Mouse (Mus musculus): ENCODE measurements around the gene Fndc3a.

Fndc3a gene

DNA sequence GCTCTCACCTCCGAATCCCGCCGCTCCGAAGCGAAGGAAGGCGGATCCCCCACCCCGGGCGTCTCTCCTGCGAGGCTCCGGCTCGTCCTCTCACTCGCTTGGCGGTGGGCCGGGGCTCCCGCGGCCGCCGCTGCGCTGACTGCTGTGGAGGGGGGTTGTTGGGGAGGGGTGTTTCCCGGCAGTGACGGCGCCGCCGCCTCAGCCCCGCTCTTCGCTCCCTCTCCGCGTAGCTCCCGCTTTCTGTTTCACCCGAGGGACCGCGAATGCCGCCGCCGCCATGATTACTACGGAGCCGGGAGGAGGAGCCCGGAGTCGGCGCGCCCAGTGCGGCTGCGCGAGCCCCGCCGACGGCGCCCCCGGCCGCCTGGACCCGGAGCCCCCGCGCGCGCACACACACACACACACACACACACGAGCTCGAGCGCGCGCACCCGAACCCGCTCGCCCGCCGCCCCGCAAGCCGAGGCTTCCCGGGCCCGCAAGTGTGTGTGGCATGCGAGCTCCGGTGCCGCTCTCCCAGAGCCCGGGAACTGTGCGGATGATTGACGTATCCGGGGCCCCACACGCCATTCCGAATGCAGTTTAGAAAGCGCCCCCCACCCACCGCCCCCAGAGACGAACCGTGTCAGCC is at the start of gene Fndc3a:
TSS of gene Fndc3a (minus strand) at position 294 of the 631 bp plus-strand sequence.
- peak; percentile 78 for DNase-seq (ENCODE audit: low spot score)

DNA sequence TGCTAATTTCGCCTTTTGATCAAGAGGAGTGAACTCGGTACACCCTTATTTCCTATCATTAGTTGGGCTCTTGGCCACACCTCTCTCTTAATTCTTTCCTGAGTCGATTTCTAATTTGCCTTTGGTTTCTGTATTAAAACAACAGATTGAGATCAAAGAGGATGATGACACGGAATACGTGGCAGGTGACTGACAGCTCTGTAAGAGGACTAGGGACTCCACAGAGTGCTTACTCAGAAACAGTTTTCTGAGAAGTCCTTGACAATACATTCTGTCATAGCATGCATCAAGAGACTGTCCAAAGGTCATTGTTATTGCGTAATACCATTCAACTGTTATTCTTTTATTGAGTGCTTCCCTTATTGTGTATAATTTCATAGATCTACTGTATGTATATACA is 43.1 kb upstream of the Fndc3a start:
- DNase-seq (ENCODE audit: low spot score): no peak

DNA sequence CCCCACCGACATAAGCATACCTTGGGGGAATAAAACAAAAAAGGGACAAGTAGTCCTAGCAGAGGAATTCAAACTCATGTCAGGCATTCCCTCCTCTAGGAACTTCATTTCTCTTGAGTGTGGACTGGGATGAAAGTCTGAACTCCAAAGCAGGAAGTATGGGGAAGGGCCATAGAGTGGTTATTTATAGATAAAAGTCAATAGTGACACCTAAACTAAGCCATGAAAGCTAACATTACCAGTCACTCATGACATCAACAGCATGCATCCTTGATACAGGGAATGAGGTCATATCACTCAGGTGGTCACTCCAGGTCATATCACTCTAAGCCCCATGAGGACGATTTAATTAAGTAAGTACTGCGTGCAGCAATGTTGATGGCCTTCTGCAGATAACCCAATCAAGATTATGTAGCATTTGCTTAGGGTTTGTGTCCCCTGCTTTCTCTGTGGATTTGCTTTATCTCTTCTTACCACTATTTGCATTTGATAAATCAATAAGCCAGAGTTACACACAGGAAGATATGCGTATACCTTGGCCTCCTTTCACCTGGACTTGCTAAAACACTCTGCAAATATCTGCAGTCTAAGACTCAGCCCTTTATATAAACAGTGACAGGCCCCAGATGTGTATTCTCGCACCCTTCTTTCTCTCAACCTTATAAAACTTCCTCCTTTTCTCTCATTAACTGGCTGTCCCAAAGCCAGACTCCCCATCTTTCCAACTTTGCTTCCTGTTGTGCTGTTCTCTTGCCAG is 40.8 kb upstream of the Fndc3a start:
- DNase-seq (ENCODE audit: low spot score): no peak

DNA sequence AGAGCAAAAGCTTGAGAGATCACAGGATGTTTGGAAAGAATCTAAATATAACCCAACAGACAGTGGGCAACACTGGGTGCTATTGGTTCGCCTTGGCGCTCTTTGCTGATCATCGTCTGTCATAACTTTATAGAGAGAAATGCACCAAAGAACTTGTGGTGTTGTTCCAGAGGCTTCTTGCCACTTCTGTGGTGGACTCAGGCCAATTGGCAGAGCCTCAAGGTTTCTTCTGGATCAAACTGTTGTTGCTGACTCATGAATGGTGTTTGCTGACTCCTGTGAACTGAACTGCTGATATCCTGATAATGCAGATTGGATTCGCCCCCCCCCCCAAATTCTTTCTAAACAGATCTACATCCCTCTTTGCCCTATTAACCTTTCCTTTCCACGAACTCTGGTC is 38.5 kb upstream of the Fndc3a start:
- DNase-seq (ENCODE audit: low spot score): no peak

DNA sequence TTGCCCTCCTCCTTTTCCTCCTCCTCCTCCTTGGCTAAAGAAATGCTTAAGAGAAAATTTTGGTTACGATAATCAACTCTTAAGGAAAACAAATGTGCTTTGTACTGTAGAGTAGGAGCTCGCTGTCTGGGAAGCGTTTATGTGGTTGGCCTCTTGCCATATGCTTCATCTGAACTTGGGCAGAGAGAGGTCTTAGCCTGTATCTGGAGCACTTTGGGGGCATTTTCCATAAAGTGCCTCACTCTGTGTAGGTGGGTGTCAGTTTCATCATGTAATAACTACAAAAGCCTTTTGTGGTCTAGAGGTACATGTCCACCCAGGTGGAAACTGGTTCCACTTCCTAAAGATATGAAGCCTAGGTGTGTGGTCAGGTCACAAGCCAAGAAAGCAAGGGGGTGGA is 31.9 kb upstream of the Fndc3a start:
- no peak for DNase-seq (ENCODE audit: low spot score)

DNA sequence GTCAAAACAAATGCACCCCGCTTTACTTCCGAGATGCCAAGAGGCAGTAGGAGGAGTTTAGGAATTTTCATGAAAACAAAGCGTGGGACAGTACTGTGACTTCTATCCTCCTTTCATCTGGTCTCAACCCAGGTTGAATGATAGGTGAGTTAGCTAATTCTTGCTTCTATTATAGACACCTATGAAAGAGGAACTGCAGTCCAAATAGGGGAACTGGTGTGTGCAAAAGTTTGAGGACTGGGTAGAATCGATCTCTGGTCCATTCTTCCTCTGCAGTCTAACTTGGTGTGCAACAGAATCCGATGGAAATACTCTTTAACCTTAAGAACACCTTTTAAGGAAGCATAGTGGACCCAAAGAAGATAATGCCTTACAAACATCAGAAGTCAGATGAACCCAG is 30.5 kb upstream of the Fndc3a start:
- no peak for DNase-seq (ENCODE audit: low spot score)

DNA sequence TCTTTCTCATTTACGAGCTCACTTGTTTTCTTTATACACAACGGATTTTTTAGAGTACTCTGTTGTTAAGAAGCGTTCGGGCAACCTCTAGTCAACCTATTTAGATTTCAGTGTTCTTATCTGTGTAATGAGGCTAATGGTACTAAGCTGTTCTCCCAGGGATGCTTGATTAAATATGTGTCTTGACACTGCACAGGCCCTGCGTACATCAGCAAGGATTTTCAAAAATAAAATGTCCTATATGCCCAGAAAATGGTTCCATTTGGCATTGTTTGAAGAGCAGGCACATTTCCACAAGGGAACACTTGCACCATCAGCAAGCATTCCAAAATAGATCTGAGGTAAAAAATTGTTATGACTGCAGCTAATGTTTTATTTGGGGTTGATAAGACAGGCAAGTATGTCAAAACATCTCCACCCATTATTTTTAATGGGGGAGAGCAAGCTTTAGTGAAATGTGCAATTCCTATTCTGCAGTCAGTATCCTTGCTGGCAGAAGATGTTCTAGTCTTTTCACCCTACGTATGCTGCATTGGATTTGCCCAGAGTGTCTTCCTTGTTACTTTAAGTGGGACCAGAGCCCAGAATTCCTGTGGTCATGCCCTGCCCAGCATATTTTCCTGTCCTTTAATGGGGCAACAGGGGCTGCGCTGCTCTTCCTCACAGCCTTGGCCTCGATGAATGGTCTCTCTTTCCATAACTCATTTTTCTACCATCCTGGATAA is 29.8 kb upstream of the Fndc3a start:
- DNase-seq (ENCODE audit: low spot score): no peak

DNA sequence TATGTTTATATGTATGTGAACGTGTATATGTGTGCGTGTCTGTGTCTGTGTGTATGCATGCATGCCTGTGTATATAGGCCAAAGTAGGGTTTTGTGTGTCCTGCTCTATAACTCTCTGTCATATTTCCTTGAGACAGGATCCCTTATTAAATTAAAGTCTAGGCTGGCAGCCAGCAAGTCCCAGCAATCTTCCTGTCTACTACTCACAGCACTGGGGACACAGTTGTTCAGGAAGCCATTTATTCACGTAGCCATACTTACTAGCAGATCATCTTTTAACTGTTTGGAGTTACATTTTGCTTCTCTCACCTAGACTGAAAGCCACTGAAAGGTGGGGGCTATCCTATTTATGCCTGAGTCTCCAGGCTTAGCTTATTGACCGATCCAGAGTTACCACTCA is 29.0 kb upstream of the Fndc3a start:
- no peak for DNase-seq (ENCODE audit: low spot score)

DNA sequence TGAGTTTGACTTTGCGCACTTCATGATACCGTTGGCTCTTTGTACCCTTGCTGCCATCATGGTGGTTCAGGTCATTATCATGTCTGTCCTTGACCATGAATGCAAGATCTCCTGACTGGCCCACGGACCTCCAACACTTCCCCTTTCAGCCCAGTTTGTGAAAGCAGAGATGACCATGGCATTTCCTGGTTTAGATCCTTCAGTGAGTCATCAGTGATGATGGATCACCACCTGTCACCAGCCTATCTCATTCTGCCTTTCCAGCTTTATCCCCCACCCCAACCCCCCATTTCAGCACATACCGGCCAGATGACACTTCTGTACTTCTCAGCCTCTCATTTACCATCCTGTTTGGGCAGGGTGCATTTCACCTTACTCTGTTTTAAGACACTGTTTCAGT is 28.4 kb upstream of the Fndc3a start:
- DNase-seq (ENCODE audit: low spot score): no peak

DNA sequence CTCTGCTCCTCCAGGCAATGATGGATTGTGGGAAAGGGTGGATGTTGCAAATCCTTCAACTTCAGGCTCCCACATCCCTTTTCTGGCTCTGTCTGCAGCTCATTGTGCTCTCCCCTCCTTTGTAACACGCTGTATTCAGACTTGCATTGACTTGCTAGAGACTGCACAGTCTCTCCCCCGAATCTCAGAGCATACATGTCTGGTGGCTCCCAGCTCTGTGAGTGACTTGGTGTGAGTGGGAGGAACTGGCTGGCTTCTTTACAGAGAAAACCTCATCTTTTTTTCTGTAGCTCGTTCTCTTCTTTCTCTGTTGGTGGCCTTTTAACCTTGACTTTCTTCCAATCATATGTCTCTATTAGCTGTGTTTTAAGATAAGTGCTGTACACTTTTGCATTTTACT is 16.1 kb upstream of the Fndc3a start:
- no peak for DNase-seq (ENCODE audit: low spot score)

DNA sequence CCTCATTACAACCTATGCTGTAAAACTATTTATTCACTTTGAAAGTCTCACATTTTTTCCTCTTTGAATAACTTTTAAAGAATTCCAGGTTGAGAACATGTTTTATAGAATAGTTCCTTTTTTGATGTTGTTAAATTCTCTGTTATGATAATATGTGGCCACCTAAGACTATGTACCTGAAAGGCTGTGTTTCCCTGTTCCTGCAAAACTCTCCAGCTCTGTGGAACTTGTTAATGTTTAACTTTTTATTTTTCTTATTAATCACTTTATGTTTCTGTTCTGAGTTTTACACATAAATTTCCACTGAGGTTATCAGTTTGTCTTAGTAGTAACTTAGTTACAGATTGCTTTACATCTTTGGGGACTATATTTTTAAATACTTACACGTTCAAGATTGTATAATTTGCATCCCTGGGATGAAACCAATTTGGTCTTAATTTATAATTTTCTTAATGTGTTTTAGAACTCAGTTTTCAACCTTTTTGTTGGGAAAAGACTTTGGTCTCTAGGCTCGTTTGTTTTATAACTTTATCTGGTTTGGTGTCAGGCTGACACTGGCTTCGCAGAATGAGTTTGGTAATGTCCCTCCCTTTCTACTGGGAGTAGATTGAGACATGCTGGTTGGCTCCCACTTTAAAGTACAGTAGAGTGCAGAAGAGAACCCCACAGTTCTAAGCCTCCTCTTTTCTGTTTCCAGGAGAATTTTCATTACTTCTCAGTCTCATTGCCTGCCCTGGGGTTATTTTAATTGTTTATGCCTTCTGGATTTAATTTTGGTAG is 12.7 kb upstream of the Fndc3a start:
- no peak for DNase-seq (ENCODE audit: low spot score)

DNA sequence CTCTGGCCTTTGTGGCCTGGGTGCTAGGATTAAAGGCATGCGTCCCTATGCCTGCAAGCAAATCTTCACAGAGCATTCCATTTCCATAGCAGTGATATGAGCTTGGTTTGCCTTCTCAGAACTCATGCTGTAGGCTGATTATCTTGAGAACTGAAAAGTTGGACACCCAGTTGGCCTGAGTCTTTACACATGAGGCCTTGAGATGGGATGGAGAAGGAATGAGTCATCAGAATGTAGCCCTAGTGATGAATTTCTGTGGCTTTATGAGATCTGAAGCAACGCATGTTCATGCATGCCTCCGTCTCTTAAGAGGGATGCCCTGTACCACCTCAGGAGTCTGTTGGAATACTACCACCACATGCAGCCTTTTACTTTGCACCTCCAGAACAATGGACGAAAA is 6.4 kb upstream of the Fndc3a start:
- no peak for DNase-seq (ENCODE audit: low spot score)

DNA sequence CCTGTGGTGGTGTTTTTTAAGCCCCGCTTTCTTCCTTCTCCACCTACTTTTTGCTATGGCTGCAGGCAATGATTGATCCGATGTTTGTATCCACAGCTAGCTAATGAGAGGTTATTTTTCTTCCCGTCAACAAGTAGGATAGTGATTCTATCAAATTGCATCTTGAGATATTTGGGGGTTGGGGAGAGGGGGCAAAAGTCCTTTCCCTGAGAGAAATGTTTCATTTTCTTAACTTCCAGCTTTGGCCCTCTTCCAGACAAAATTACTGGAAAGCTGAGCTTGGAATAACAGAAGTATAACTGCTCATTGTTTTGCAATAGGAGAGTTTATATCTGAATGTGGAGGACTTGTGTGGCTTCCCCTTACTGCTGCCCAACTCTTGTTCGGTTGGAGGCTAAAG is 1.3 kb upstream of the Fndc3a start:
- DNase-seq (ENCODE audit: low spot score): no peak

DNA sequence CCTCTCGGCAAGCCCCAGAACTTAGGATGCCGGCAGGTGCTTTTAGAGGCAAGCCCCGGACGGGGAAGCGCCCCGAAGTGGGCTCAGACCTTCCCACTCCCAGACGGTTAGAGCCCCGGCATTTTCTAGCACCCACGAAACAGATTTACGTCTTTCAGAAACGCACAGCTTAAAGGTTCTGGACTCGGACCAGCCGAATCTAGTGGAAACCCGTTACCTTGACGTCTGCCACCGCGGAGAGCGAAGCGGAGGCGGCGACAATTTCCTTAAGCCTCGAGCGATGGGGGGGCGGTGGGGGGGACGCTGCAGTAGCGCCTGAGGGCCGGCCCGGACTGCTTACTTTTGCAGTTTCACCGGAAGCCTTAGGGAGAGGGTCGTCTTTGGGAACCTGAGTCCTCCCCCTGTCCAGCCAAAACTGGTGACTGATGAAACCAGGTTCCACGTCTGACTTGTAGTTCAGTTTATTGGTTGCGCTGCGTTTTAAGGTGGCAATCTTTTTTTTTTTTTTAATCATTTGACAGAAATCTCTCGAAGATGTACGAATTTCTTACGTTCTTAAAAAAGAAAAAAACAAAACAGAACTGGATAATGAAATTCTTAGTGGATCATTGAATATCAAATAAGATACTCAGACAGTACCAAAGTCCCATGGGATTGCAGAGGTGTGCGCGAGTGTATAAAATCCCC is 681 bp upstream of the Fndc3a start:
- peak; percentile 16 for DNase-seq (ENCODE audit: low spot score)

DNA sequence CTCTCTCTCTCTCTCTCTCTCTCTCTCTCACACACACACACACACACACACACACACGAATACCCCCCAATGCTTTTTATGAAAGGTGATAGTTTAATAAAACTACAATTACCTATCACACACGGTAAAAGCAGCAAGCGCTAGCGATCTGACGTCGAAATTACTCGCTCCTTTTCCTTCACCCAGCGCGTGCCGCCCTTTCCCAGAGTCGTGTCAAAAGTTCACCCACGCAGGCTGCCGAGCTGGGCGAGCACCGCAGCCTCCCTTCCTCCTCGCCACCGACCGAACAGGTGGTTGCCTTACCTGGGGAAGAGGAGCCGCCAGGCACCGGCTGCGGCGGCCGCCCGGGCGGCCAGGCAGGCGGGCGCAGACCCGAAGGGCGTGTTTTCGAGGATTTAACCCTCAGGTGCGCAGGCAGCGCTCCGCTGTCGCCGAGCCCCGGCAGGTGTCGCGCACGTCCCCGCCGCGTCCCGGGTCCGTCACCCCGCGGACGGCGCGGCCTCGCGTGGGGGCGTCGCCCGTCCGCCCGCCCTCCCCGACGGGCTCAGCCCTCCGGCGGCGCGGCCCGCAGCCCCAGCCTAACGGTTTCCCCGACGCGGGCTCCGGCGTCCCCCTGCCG is 603 bp downstream of the Fndc3a start:
- peak; percentile 52 for DNase-seq (ENCODE audit: low spot score)

DNA sequence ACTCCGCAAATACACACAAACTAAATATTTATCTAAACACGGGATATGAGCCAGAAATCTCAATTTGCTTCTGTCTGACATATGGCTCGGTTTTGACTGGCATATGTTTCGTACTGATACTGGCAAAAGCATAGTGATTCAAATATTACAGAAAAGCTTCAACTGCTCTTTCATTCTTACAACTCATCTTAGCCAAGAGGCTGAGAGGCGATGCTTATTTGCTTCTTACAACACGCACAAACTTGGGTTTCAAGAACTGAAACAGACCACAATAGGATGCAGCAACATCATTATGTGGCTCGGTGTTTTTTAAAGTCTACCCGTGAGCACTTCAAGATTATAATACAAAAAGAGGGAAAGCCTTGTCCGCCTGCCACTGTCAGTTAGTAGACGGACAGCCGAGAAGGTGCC is 1.2 kb downstream of the Fndc3a start:
- DNase-seq (ENCODE audit: low spot score): no peak

DNA sequence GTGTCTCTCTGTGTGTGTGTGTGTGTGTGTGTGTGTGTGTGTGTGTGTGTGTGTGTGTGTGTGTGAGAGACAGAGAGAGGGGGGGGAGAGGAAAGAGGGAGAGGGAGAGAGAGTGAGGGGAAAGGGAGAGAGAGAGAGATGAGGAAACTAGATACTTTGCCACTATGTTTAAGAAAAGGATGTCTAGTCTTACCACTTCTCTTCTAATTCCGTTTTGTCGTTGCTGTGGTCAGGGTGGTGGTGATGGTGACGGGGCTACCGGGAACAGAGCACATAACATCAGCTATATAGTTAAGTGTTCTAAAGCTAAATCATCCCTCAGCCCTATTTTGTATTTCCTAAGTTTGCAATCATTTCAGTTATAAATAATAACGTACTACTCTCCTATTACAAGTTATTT is 9.7 kb downstream of the Fndc3a start:
- DNase-seq (ENCODE audit: low spot score): no peak

DNA sequence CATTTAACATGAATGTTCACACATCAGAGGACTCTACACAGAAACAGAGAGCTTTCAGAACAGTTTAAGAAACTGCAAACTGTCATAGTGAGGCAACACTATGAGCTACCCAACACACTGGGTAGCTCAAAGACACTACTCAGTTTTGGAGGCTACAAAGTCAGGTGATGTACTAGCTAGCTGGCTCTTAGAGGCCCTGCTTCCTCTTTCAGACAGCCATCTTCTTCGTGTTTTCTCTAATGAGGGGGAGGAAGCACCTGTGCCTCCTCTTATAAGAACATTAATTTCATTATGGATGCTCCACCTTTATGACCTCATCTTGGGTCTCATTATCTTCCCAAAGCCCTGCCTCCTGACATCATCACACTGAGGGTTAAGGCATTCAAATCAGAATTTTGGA is 18.4 kb downstream of the Fndc3a start:
- DNase-seq (ENCODE audit: low spot score): no peak

DNA sequence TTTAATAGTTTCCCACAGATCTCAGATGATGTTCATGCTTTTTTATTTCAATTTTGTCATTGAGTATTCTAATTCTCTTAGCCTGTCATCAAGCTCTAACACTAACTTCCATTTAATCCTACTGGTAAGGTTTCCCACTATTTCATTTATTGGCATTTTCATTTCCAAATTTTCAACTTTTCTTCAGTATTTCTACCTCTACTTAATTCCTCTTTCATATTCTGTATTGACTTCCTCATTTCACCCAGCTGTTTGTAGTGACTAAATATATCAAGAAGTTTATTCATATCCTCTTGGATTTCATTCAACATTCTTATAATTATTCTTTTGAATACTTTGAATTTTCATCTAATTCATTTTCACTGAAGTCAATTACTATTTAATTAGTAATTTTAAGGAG is 20.3 kb downstream of the Fndc3a start:
- DNase-seq (ENCODE audit: low spot score): no peak

DNA sequence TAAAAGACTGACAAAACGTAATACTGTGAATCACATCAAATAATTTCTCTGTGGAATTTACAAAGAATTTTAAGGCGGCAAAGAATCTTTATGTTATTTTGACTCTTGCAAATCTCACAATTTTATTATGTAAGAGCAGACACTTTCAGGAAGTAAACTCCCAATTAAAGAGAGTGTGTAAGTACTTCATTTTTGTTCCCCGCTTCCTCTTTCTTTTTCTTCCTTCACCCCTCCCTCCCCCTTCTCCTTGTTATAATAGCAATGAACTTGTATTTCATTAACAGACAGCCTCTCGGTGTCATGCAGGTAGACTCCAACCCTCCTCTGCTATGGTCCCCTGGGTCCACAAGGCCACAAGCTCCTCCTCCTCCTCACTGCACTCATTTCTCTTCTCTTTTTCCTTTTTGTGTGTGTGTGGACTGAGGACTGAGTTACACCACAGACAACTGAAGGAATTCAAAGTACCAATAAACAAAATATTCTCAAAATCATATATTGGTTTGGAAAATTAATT is 24.9 kb downstream of the Fndc3a start:
- DNase-seq (ENCODE audit: low spot score): no peak

DNA sequence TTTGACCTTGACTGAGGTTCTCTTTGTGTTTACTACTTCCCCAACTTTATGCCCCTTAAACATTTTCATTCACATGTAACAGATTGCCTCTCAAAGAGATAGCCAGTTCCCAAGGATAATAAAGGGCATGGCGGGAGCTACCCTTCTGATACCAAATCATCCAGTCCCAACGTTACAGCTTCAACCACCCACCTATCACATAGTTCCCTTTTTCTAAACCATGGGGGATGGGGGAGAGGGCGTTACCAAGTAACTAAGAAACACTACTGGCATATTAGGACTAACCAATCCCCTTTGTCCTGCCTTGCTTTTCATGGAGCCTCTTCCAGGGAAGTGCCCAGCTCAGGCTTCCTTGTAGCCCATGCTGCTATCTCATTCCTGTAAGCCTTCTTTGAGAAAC is 32.6 kb downstream of the Fndc3a start:
- no peak for DNase-seq (ENCODE audit: low spot score)

All from urinary bladder, postnatal 25 days (tissue).